Mouse (Mus musculus) Patski (cell line): ENCODE results near the gene Rpl3. TPM values are rescaled to one million over a fixed set of nuclear protein-coding genes. Genes with fewer than 3 reads are reported as not detected.

Experiments
- ATAC-seq: fragments of 100-300 bp; one replicate; pipeline ENCODE4 v1.8.0; 2021
- CTCF ChIA-PET: fragments of 350-600 bp; sonication (Branson Sonifier 250); formaldehyde crosslinking; loops from one replicate; lab custom pipeline; 2022; ENCODE audit warnings: inconsistent platforms; lab: Charles Lee
- POLR2A ChIA-PET: fragments of 350-600 bp; sonication (Branson Sonifier 250); formaldehyde crosslinking; loops from one replicate; lab custom pipeline; 2022; ENCODE audit warnings: antibody characterized with exemption, inconsistent platforms; lab: Charles Lee
- DNase-seq: peaks from one replicate; pipeline ENCODE4 v3.0.0-alpha.2; 2011; ENCODE audit warnings: low read depth, low spot score
- H3K27me3 ChIP-seq: fragments of 371-371 bp; one replicate; pipeline ENCODE4 v1.5.1; 2021
- CTCF ChIP-seq: fragments of 100-300 bp; IDR thresholded peaks from one replicate; pipeline ENCODE4 v1.5.1; 2021
- in situ Hi-C: fragments of 300-500 bp; cut with MboI; formaldehyde crosslinking; loops from 3 replicates; pipeline ENCODE4 v1.11.1; 2018; ENCODE audit warnings: low pct_unique_long_range_greater_than_20kb, mixed read lengths
- polyA plus RNA-seq: library from polyadenylated mRNA; unstranded; gene quantifications from one replicate; pipeline ENCODE4 v1.2.3, GENCODE M21; 2021

Gene Rpl3
- polyA plus RNA-seq, 1 experiment from 2014 or later = 938 TPM

- ATAC-seq (no peak), DNase-seq (no peak)
- H3K27me3 ChIP-seq = no peaks in the 10 kb centered on the region
- in situ Hi-C loops = no loop called here
- POLR2A ChIA-PET = interaction anchor here (0.9 kb wide), 1 partner anchor 27 kb away, joined by 3 read pairs; no protein-coding TSS in a partner anchor
- CTCF ChIA-PET = interaction anchor here (2.3 to 4.4 kb wide), 2 partner anchors 11 to 15 kb away, joined by 9 to 19 read pairs; no protein-coding TSS in a partner anchor
- TF ChIP-seq CTCF = no peak
These were observed 39.9 kb downstream of the Rpl3 start for GRCm38 (mm10) chr15:80051782-80052181.

DNA sequence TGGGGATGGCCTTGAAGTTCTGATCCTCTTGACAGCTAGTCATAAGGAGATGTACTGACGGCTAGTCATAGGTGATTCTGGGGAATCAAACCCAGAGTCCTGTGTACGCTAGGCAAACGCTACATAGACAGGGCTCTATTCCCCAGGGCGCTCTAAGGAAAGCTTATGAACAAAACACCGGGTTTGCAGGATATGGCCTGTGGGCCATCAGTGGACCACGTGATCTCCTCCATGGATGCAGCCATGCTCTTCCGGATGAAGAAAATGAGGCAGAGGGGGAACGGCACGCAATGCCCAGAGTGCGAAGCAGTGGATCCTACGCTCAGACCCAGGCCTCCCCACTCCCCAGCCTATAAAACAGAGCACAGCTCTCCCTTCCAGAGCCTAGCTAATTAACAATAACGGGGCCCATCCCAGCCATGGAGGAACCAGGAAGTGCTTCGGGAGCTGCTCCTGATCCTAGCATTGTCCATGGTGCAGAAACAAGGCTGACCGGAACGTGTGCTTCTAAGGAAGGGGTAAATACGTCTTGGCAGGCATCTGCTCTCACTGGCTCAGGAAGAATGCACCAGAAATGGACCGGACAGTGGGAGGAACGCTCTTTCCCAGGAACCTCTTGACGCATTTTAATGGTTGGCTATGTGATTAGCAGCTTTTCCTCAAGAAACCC, 40.4 kb downstream of the Rpl3 start:
- in situ Hi-C loops = no loop called here
- DNase-seq = no peak
- ChIA-PET POLR2A (interaction anchor here (1.4 kb wide), 1 partner anchor 101 kb away, joined by 3 read pairs; no protein-coding TSS in a partner anchor), CTCF (interaction anchor here (1.0 to 4.4 kb wide), 3 partner anchors 10 to 15 kb away, joined by 4 to 19 read pairs (median 9); no protein-coding TSS in a partner anchor)
- ATAC-seq = no peak
- TF ChIP-seq CTCF = no peak
- H3K27me3 ChIP-seq = no peaks in the 10 kb centered on the region

GRCm38 (mm10) chr15:80050093-80050492, 41.6 kb downstream of the Rpl3 start:
- H3K27me3 ChIP-seq = no peaks in the 10 kb centered on the region
- ChIA-PET POLR2A (interaction anchor here (0.7 to 1.4 kb wide), 2 partner anchors 100 to 931 kb away, joined by 3 read pairs; no protein-coding TSS in a partner anchor), CTCF (interaction anchor here (1.0 to 4.4 kb wide), 2 partner anchors 10 to 14 kb away, joined by 4 to 19 read pairs; no protein-coding TSS in a partner anchor)
- no peak for TF ChIP-seq CTCF
- in situ Hi-C loops = no loop called here
- ATAC-seq (no peak), DNase-seq (no peak)

DNA sequence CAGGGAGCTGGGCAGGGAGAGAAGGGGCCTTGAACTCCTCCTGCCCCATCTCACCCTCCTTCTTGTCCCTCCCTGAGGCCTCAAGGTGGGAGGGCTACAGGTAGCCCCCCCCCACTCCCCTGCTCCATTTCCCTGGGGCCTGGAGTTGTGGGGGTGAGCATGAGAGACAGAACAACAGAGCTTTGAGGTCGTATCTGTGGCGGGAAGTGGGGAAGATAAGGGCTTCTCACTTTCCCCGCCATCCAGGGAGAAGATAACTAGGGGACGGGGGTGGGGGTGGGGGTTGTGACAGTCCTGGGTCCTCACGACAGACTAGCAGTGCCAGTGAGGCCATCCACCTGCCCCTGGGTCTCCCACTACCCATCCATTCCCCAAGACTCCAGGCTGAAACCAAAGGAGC, 43.7 kb downstream of the Rpl3 start:
- H3K27me3 ChIP-seq = no peaks in the 10 kb centered on the region
- ATAC-seq (no peak), DNase-seq (no peak)
- ChIA-PET CTCF (no interaction called here), POLR2A (interaction anchor here (0.6 to 0.8 kb wide), 2 partner anchors 11 to 49 kb away, joined by 3 read pairs; no protein-coding TSS in a partner anchor)
- TF ChIP-seq CTCF = no peak
- in situ Hi-C loops = no loop called here

DNA sequence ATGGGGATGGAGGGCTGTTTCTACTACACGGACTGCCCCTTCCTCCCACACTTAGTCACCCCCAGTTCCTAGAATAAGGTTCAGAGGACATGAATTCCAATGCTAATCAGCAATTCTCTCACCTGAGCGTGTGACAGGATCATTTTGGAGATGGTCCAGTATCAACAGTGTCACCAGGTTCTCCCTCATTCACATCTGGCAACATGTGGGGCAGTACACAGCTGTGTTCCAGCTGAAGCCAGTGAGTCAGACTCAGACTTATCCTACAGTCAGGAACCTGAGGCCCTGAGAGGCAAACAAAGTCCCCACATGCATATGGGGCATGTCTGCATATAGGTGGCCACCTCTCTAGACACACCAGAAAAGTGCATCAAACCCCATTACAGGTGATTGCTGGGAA, 44.4 kb downstream of the Rpl3 start:
- POLR2A ChIA-PET = no interaction called here
- no peak for TF ChIP-seq CTCF
- H3K27me3 ChIP-seq = no peaks in the 10 kb centered on the region
- in situ Hi-C loops = no loop called here
- CTCF ChIA-PET = interaction anchor here (0.8 kb wide), 1 partner anchor 10 kb away, joined by 3 read pairs; no protein-coding TSS in a partner anchor
- DNase-seq (no peak), ATAC-seq (no peak)

DNA sequence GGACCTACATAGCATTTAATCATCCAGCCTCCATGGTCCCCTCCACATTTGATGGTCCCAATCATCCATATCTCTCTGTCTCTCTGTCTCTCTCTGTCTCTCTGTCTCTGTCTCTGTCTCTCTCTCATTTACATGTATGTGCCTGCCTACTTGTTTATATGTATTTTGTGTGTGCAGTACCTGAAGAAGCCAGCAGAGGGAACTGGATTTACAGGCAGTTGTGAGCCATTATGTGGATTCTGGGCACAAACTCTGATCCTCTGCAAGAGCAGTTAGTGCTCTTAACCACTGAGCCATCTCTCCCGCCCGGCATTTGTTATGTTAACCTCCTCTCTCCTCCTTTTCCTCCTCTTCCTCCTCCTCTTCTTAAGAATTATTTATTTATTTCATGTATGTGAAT, 45.9 kb downstream of the Rpl3 start:
- ChIA-PET CTCF (no interaction called here), POLR2A (no interaction called here)
- TF ChIP-seq CTCF = no peak
- DNase-seq (no peak), ATAC-seq (no peak)
- in situ Hi-C loops = no loop called here
- no peaks in the 10 kb centered on the region for H3K27me3 ChIP-seq

GRCm38 (mm10) chr15:80044249-80044648, 47.4 kb downstream of the Rpl3 start:
- in situ Hi-C loops = no loop called here
- H3K27me3 ChIP-seq = no peaks in the 10 kb centered on the region
- no peak for TF ChIP-seq CTCF
- ATAC-seq = no peak
- DNase-seq = no peak
- ChIA-PET POLR2A (no interaction called here), CTCF (no interaction called here)

DNA sequence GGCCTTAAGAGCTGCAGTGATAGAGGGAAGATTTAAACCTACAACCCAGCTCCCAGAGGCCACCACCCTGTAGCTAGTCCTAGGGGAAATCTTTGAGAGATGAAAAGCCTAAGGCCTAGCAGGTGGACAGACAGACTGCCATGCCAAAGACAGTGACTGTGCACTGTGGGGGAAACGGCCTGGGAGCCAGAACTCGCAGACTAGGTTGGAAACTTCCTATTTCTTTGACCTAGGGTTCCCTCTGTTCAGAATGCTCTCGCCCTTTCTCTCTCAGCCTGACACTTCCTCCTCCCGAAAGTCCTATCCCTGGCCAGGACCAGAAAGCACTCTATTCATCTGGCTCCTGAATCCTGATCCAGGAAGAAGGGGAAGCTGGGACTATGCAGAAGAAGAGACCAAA, 49.5 kb downstream of the Rpl3 start:
- H3K27me3 ChIP-seq = no peaks in the 10 kb centered on the region
- POLR2A ChIA-PET = interaction anchor here (1.0 kb wide), 1 partner anchor 12 kb away, joined by 3 read pairs; no protein-coding TSS in a partner anchor
- in situ Hi-C loops = no loop called here
- ATAC-seq (no peak), DNase-seq (no peak)
- CTCF ChIA-PET = interaction anchor here (3.1 kb wide), 1 partner anchor 10 kb away, joined by 9 read pairs; no protein-coding TSS in a partner anchor
- no peak for TF ChIP-seq CTCF

- TF ChIP-seq CTCF = no peak
- ChIA-PET POLR2A (no interaction called here), CTCF (interaction anchor here (0.7 to 3.0 kb wide), 4 partner anchors 9 to 28 kb away, joined by 3 to 19 read pairs (median 4); no protein-coding TSS in a partner anchor)
- H3K27me3 ChIP-seq = no peaks in the 10 kb centered on the region
- DNase-seq (no peak), ATAC-seq (no peak)
- in situ Hi-C loops = no loop called here
These were observed 53.6 kb downstream of the Rpl3 start for GRCm38 (mm10) chr15:80038110-80038391.

DNA sequence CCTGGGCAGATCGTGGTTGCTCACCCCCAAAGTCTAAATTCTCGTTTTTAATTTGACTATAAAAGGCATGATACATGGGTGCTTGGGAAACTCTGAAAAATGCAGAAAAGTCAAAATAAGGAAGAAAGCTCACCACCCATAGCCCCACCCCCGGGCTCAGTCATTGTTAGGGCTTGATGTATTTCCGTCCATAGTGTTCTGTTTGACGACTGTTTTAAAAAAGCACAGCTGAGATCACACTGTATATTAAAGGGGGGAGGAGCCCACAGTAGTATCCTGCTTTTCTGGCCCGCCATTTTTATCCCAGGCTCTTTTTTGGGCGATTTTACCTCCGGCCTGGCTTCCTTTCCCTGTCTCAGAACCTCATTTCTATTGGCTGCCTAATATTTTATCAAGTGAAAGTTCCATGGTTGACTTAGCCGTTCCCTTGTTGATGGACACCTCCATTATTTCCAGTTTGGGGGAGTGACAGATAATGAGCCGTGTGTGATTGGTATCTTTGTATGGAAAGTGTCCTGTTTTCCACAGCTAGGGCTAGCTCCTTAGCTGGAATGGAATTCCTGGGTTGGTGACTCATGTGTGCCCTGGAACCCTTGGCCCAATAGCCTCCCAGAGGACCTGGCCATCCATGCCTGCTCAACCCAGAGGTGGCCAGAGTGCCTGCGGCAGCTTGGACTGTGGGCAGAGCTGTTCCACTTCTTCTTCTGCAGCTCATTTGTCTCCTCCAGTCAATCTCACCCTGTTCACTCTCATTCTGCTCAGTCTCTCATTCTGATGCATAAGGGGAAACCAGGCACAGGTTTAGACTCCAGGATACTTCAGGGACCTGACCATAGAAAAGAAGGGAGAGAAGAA, 54.2 kb downstream of the Rpl3 start:
- ATAC-seq (peak; percentile 85), DNase-seq (no peak)
- POLR2A ChIA-PET = no interaction called here

More for the DNA sequence above, 54.2 kb downstream of the Rpl3 start:
- CTCF ChIA-PET = interaction anchor here (0.7 to 3.0 kb wide), 4 partner anchors 9 to 29 kb away, joined by 3 to 19 read pairs (median 4); no protein-coding TSS in a partner anchor
- in situ Hi-C loops = no loop called here
- no peaks in the 10 kb centered on the region for H3K27me3 ChIP-seq
- TF ChIP-seq CTCF = no peak
